Mouse (Mus musculus) left cerebral cortex, postnatal 36 days (tissue): Measurements from ENCODE around the gene Fam214a. TPM values are rescaled to one million over a fixed set of nuclear protein-coding genes. Genes with fewer than 3 reads are reported as not detected.
"Not testable (repeated sequence)": the region's sequence is repeated elsewhere in the genome, so short reads cannot be mapped to it uniquely, and the experiment has no call there.

Source experiments
- DNase-seq, 2 experiments: peaks; one replicate each; pipeline ENCODE4 v3.0.0; 2021 to 2022; ENCODE audit warnings: low spot score in 2 of 2, mixed read lengths in 1 of 2
- intact Hi-C: fragments of 180-260 bp; cut with DNase I; formaldehyde crosslinking; loops from one replicate; pipeline ENCODE4 v1.15.1; 2025
- total RNA-seq, 2 experiments: library from RNA; stranded (reverse); gene quantifications; 2 replicates each; pipeline ENCODE4 v1.2.3; 2021

Gene Fam214a
- total RNA-seq, 2 experiments from 2014 or later, result 33.1 to 41.7 TPM

DNA sequence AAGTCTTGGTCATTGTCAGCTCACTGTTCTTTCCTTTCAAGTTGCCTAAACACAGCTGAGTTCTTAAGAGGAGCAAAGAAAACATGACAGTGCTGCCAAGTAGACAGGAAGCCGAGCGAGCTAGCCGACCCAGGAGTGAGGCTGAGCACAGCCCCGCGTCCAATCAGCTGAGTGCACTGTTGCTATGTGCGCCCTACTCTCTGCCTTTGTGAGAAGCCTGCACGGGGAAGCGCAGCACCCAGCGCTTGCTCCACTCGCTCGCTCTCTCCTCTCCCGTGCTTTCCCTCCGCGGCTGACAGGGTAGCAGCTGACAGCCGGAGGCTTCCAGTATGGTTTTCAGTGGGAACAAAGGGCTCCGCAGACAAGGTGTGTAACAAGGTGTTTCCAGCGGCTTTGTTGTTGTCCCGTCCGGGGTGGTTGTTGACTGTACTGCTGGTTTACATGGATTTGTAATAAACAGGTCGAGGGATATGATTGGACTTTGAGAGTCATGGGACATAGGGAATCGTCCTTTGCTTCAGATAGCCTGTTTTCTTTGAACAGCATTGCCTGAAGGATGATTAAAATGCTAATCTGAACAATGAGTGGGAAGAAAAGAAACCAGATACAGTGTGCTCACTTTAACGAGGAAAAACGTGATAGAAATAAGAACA lies 23.4 kb downstream of the Fam214a start:
- peak; percentile 91 for DNase-seq
- intact Hi-C loops, result loop anchor here (2.0 kb wide), 1 partner anchor 23 kb away; the partner anchor contains the start of gene Fam214a

DNA sequence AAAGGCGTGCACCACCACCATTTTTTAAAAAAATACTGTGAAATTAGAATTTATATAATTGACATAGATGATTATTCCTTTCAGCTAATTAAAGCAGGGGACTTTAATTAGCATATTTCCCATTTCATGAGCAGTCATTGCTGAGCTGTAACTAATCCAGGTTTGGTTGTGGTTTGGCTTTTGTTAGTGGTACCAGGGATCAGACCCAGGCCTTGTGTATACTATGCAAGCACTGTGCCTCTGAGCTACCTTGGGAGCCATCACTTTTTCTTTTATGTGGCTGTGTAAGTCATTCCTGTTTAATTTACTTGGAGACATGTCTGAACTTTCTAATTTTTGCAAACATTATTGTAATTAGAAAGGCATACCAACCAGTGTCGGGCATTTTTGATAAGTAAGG lies 24.6 kb downstream of the Fam214a start:
- intact Hi-C loops, result loop anchor here (2.0 kb wide), 1 partner anchor 24 kb away; the partner anchor contains the start of gene Fam214a
- DNase-seq, result no peak

DNA sequence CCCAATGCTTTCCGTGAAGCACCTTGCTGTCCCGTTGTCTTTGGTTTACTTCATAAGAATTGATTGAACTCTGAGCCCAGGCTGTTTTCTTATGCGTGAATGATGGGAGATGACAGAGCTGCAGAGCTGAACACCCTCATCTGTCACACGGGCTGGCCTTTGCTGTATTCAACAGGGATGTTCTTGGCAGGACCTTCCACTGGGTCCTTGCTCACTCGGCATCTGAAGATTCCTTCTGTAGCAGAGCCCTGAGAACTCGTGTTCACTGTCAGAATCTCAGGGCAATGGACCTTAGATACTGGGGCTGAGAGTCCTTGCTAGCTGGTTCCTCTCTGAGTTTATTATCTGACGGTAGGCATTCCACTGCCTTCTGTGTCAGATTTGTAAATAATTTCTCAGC lies 25.3 kb downstream of the Fam214a start:
- no peak for DNase-seq
- intact Hi-C loops, result loop anchor here (2.0 kb wide), 1 partner anchor 25 kb away; the partner anchor contains the start of gene Fam214a

DNA sequence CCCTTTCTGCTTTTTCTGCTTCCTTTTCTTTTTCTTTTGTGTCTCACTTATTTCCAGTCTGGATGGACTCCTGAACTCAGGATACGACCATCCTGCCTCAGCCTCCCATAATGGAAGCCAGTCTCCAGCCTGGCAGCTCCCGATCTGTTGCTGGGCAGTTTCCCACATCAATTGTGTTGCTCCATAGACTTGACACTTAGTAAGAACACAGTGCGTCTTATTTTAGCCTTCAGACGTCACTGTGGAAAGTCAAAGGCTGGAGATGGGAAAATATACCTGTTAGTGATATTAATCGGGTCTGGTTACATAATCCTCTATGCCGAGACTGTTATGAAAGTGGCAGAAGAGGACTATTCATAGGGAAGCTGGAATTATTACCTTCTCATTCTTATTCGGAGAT lies 26.2 kb downstream of the Fam214a start:
- intact Hi-C loops, result no loop called here
- no peak for DNase-seq

DNA sequence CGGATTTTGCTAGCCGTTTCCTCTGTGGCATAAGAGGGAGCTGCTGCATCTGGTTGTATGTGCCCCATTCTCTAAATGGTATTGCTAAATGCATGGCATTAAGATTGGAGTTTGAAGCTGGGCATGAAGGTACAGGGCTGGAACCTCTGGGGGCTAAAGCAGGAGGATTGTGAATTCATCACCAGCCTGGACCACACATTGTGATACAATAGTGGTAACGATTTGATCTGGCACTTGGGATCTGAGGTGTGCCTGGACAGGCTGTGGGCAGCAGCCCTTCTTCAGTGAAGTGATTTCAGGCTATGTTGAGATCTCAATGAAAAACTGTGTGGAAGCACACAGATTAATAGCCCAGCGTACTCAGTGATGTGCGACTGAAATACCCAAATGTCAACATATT lies 26.7 kb downstream of the Fam214a start:
- intact Hi-C loops, result no loop called here
- no peak for DNase-seq

DNA sequence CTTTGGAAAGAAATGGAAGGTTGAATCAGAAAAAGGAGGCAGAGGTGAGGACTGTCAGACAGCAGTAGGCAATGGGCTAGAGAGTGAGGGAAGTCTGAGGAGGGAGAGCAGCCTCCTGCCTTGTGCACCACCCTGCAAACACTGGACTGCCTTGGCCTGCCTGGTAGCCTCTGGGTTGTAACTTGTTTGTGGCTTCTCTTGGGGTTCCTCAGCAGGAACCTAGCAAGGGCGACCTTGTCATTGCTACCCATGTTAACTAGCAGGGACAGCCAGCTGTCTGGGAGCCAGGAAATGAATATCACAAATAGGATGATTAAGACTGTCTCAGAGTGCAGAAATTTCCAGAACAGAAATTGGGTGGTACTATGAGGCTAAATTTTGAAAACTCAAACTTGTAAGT lies 27.2 kb downstream of the Fam214a start:
- no peak for DNase-seq
- intact Hi-C loops, result no loop called here

DNA sequence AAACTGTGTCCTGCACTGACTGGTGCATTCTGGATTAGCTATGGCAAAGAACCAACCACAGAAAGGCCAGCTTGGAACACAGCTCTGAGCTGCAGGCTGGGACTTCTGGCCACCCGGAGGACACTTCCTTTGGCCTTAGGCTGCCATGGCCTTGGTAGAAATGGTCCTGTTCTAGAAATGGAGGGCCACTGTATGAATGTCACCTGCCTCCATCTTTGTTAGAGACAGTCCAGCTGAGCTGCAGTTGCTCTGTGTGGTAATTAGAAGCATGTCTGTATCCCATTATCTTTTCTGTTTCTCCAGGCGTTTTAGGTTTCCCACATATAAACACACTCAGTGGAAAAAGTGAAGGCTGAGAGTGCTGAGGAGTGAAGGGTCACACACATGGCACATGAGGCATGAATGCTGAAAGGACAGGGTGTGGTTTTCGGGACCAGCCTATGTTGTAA lies 29.0 kb downstream of the Fam214a start:
- intact Hi-C loops, result no loop called here

DNA sequence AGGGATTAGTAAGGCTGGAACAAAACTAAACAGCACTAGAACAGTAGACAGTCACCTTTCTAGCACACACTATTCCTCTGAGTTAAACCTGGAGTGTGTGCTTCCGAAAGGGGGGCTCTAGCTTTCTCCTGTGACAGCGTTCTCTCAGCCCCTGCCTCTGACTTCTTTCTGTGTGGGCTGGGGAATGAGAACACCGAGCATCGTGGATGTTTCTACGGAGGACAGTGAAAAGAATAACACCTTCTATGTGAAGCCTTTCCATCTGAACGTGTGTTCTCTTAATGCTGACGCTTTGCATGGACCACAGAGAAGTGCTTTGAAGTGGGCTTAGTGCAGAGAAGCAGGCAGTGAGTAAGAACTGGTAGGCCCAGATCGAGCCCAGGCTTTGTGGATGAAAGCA lies 29.5 kb downstream of the Fam214a start:
- intact Hi-C loops, result no loop called here
- no peak for DNase-seq

More for the DNA sequence above, 29.0 kb downstream of the Fam214a start:
- DNase-seq, result no peak

DNA sequence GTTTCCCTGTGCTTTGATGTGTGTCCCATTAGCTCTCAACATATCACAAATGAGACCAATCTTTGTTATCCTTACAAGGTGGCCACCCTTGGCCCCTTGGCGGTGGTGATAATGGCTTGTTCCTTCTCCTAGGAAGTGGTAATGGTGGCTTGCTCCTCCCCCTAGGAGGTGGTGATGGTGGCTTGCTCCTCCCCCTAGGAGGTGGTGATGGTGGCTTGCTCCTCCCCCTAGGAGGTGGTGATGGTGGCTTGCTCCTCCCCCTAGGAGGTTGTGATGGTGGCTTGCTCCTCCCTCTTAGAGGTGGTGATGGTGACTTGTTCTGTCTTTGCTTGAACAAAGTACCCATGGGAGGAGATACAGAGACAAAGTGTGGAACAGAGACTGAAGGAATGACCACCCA lies 30.0 kb downstream of the Fam214a start:
- DNase-seq, intact Hi-C loops: not testable (repeated sequence)

DNA sequence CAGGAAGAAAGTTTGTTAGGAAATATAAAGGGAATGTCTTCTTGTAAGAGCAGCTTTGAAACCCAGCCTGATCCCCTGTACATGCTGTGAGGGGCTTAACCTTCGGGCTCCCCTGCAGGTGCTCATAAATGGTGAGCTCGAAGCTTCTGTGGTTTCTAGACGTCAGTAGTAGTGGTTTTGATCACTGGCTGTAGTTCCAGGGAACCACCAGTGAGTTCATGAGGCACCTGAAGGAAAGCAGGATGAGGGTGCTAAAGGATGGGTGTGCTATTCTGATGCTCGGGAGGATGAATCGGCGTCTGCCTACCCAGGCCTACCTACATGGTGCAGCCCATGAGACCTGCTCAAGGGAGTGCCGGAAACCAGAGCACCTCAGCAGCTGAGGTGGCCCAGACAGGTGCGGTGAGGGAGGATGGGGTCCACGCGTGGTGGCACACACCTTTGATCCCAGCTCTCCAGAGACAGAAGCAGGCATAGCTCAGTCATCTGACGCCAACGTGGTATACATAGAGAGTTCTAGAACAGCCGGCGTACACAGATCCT lies 32.6 kb downstream of the Fam214a start:
- intact Hi-C loops, result no loop called here

DNA sequence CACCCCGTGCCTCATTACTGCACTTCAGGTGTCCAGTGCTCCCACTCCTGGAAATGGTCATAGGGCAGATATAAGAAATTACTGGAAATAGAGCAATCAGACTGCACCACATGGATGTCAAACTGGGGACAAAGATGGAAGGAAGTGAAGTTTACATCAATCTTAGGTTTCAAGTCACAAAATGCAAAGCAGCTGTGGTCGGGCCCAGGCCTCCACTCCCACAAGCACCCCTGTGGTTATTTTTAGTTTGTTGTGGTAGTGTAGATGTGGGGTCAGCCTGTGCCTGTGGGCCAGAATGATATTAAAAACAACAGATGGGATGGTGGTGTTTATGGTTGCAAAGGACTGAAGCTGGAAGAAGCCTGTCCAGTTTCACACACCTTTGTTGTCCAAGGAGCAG lies 33.1 kb downstream of the Fam214a start:
- intact Hi-C loops, result no loop called here
- no peak for DNase-seq

More for the DNA sequence above, 32.6 kb downstream of the Fam214a start:
- DNase-seq, result no peak

DNA sequence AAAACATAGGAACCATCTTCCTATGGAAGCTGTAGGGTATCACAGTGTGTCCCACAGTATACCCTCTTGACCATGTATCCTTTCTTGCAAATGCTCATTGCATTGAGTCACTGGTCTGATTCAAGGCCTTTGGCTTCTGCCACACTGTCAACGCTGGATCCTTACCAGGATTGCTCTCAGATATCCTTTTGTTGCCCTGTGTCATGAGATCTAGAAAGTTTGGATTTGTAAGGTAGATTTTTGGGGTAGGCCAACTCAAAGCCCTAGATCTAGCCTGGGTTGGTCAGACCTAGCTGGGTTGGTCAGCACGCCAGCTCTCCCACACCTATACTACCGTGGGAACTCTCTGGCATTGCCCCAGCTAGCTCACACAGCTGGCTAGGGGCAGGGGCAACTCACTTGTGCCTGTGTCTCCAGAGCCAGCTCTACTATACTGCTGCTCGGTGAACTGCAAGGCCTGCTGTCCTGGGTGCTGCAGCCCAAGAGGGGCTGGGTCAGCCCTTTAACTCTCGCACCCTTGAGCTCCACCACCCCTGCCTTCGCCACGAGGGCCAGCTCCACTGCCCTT lies 36.3 kb downstream of the Fam214a start:
- no peak for DNase-seq
- intact Hi-C loops, result no loop called here

DNA sequence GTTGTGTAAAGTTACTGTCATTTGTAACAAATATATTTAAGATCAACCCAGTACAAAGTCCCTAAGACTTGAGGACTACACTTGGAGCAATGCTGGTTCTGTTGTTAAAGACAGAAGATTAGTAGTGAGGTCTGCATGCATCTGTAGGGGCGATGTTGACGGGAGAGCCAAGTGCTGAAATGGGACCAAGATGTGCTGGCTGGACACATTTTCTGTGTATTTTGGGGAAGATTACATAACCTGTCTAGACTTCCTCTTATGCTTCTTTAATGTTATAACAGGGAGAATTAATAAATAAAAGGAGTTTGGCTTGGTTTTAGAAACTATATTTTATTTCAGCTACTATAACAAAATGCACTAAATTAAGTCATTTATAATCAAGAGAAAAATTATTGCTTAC lies 37.3 kb downstream of the Fam214a start:
- intact Hi-C loops, result loop anchor here (10.0 kb wide), 1 partner anchor 85 kb away; no protein-coding TSS in a partner anchor
- DNase-seq, result no peak

DNA sequence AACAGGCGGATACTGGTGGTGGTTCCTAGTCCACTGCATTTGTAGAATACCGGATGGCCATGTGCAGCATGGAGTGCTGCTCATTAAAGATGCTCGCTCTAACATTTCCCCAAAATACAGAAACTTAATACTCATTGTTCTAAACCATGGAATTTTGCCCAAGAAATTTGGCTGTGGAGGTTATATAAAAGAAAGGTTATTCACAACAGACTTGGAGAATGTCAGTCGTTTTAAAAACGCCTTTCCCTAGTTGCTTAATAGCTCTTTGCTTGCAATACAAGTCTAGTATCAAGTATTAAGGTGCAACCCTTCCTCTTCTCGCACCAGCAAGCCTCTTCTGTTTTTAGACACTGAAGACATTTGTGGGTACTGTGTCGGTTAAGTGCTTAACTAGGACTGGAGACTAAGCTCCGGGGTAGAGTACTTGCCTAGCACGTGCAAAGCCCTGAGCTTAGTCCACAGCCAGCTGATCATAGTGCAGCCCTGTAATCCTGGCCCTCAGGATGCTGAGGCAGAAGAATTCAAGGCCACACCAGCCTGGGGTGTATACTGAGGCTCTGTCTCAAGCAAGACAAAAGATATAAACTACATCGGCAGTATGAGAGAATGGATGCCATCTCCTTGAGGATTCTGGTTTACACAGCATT lies 42.0 kb downstream of the Fam214a start:
- intact Hi-C loops, result loop anchor here (10.0 kb wide), 1 partner anchor 90 kb away; no protein-coding TSS in a partner anchor
- no peak for DNase-seq

DNA sequence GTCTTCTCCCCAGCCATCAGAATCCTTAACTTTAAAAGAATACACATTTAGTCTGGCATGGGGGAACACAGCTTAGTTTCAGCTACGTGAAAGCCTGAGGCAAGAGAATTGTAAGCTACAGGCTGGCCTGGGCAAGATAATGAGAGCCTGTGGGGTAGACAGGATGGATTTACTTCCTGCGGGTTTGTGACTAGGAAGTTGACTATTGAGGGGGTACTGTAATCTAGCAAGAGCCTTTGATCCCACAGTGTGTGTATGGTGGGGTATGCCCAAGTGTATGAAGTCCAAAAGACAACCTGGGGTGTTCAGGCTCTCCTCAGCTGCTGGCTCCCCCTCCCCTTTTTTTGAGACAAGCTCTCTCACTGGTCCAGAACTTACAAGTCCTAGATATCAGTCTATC lies 43.7 kb downstream of the Fam214a start:
- intact Hi-C loops, result loop anchor here (10.0 kb wide), 1 partner anchor 92 kb away; no protein-coding TSS in a partner anchor
- DNase-seq, result no peak

DNA sequence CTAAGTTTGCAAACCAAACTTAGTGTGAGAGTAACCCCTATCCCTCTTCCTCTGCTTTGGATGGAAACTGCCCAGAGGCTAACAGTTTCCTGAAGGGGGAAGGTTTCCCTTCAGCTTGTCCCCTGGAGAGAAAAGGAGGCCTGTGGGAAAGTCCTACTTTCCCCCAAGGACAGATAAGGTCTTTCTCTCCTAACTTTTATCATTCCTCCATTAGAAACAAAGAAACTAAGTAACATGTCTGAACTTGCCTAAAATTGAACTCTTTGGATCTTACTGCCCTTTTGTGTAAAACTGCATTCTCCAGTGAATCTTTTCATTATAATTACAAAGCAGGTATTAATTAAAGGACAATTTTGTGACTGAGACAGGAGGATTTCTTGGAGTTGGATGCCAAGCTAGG lies 45.3 kb downstream of the Fam214a start:
- intact Hi-C loops, result loop anchor here (10.0 kb wide), 1 partner anchor 93 kb away; no protein-coding TSS in a partner anchor
- DNase-seq, result no peak

DNA sequence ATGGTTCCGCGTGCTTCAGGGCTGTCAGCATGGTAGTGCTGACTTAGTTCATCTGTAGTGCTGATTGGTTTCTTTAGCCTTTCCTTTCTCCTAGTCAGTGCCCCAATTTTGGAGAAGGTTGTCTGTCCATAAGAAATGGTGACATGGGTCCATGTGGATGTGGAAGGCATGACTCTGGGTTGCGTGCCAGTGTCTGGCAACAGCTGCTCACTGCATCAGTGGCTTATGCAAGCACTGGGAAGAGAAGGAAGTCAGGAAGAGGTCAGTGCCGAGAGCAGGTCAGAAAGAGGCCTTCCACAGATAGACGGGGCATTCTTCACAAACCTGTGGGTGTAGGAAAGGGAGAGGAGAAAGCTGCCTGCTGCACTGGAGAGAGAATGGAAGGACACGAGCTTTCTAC lies 48.3 kb downstream of the Fam214a start:
- intact Hi-C loops, result no loop called here
- DNase-seq, result no peak

DNA sequence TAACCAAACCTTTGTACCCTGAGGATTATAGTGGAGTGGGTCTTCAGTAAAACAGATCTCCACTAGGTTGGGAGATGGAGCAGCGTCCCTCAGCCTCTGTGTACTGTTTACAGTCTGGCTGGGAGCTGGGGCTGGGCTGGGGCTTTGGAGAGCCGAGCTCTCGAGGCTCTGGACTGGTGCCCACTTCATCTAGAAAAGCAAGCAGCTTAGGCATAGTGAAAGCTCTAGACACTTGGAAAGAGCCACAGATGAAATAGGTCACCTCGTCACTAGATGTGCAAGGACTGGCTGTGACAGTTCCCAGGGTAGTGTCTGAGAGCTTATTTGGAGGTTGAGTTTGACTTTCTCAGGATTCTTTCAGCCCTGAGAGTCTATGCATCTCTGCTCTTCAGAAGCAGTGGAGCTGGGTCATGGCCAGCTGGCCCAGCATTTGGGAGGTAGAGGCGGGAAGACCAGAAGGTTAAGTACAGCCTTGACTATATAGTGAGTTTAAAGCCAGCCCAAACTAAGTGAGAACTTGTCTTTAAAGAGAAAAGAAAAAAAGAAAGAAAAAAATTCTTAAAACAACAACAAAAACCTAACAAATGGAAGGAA lies 49.0 kb downstream of the Fam214a start:
- intact Hi-C loops, result no loop called here
- DNase-seq, result no peak

DNA sequence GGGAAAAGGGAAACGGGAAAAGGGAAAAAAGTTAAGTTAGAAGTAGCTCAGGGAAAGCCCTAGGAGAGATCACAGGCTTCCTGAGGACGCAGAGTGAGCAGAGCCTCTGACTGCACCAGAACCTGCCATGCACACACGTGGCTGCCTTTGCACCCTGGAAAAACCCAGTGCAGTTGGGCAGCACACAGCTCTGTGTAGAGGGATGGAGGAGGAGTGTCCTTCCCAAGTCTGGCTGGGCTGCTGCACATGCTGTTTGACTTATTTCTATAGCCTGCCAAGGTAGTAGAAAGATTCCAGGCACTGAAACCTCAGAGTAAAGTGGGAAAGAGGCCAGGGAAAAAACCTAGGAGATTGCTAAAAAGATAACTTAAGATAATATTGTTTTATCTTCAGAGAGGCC lies 49.6 kb downstream of the Fam214a start:
- intact Hi-C loops, result no loop called here
- no peak for DNase-seq

DNA sequence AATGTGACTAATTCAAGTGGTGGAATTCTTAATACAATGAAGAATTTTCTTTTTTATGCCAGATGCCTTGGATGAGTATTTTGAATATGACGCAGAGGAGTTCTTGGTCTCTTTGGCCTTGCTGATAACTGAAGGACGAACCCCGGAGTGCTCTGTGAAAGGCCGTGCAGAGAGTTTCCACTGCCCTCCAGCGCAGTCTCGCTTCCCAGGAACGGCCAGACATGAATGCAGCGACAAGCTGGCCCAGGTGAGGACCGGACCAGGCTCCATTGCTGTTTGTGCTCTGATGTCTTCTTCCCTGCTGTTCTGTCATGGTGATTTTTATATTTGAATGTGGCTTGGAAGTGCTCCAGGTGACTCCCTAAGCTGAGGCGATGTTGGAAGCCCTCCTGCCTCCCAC lies 51.5 kb downstream of the Fam214a start:
- no peak for DNase-seq
- intact Hi-C loops, result no loop called here
